Mouse (Mus musculus): ENCODE data around the gene Slc7a15. TPM values are rescaled to one million over a fixed set of nuclear protein-coding genes. Genes with fewer than 3 reads are reported as not detected.

Gene Slc7a15
- polyA plus RNA-seq, 1 experiment from 2014 or later, result 0.05 TPM

GRCm38 (mm10) chr12:8510317-8510988 lies 88.4 kb downstream of the Slc7a15 start:
- no peaks in the 10 kb centered on the region for H3K9me3 ChIP-seq (replicated peaks; ENCODE audit: low read length)
- H3K9ac ChIP-seq (ENCODE audit: low read depth, low read length), result no peak overlapping the region
- ATAC-seq (replicated peaks; ENCODE audit: low FRiP score, low read depth), result no peak
- 49% methylated on average over 6 of the region's 6 CpGs for WGBS
- peak overlapping the region; percentile 11; the same call in 1 of the 2 replicates for H3K4me2 ChIP-seq (ENCODE audit: low read length)
- no peak overlapping the region for H3K27ac ChIP-seq
- TF ChIP-seq CTCF (IDR thresholded peaks at IDR 0.05; ENCODE audit: low read depth), result no peak
- H3K4me1 ChIP-seq (replicated peaks; ENCODE audit: insufficient read depth, low read length), result no peaks in the 10 kb centered on the region
- no peaks in the 10 kb centered on the region for H3K36me3 ChIP-seq (ENCODE audit: insufficient read depth, low read length)
- no peak for DNase-seq (ENCODE audit: low spot score)
- no peaks in the 10 kb centered on the region for H3K27me3 ChIP-seq (ENCODE audit: insufficient read depth, low read length)
- no peak overlapping the region for H3K4me3 ChIP-seq (replicated peaks; ENCODE audit: low read depth, low read length)

- Histone ChIP-seq H3K27me3 (ENCODE audit: insufficient read depth, low read length) (no peaks in the 10 kb centered on the region), H3K36me3 (ENCODE audit: insufficient read depth, low read length) (no peaks in the 10 kb centered on the region), H3K4me2 (ENCODE audit: low read length) (no peak overlapping the region), H3K4me1 (replicated peaks; ENCODE audit: insufficient read depth, low read length) (no peaks in the 10 kb centered on the region), H3K4me3 (replicated peaks; ENCODE audit: low read depth, low read length) (no peak overlapping the region), H3K9me3 (replicated peaks; ENCODE audit: low read length) (no peaks in the 10 kb centered on the region), H3K9ac (ENCODE audit: low read depth, low read length) (no peak overlapping the region), H3K27ac (no peak overlapping the region)
- ATAC-seq (replicated peaks; ENCODE audit: low FRiP score, low read depth) (no peak), DNase-seq (ENCODE audit: low spot score) (no peak)
- 65% methylated on average over 5 of the region's 5 CpGs for WGBS
- TF ChIP-seq CTCF (IDR thresholded peaks at IDR 0.05; ENCODE audit: low read depth), result no peak
Measured at GRCm38 (mm10) chr12:8509693-8510092, 89.2 kb downstream of the Slc7a15 start.

- WGBS, result 63% methylated on average over 9 of the region's 9 CpGs
- Histone ChIP-seq H3K27me3 (ENCODE audit: insufficient read depth, low read length) (no peaks in the 10 kb centered on the region), H3K4me1 (replicated peaks; ENCODE audit: insufficient read depth, low read length) (no peaks in the 10 kb centered on the region), H3K4me2 (ENCODE audit: low read length) (no peak overlapping the region), H3K27ac (no peak overlapping the region), H3K36me3 (ENCODE audit: insufficient read depth, low read length) (no peaks in the 10 kb centered on the region), H3K9ac (ENCODE audit: low read depth, low read length) (no peak overlapping the region), H3K9me3 (replicated peaks; ENCODE audit: low read length) (no peaks in the 10 kb centered on the region), H3K4me3 (replicated peaks; ENCODE audit: low read depth, low read length) (no peak overlapping the region)
- no peak for TF ChIP-seq CTCF (IDR thresholded peaks at IDR 0.05; ENCODE audit: low read depth)
- DNase-seq (ENCODE audit: low spot score), result no peak
- ATAC-seq (replicated peaks; ENCODE audit: low FRiP score, low read depth), result no peak
Measured at GRCm38 (mm10) chr12:8506954-8507707, 91.7 kb downstream of the Slc7a15 start.

DNA sequence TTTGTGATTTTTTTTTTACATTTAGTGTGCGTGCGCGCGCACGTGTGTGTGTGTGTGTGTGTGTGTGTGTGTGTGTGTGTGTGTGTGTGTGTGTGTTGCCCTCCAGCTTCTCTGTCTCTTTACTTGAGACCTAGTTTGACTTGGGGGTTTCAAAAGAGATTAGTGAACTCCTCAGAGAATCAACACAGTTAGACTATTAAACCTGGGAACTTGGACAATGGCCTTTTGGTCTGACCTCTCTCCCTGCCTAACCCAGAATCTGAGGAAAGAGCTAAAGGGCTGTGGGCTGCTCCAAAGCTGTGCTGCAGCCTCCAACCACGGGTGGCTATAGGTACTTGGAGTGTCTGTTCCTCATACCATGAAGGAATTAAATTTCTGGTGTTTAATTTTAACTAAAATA lies 94.7 kb downstream of the Slc7a15 start:
- WGBS, result 90% methylated on average over 6 of the region's 6 CpGs
- Histone ChIP-seq H3K9ac (ENCODE audit: low read depth, low read length) (no peak overlapping the region), H3K27me3 (ENCODE audit: insufficient read depth, low read length) (no peaks in the 10 kb centered on the region), H3K27ac (no peak overlapping the region), H3K4me2 (ENCODE audit: low read length) (no peak overlapping the region), H3K9me3 (replicated peaks; ENCODE audit: low read length) (no peaks in the 10 kb centered on the region), H3K36me3 (ENCODE audit: insufficient read depth, low read length) (no peaks in the 10 kb centered on the region), H3K4me3 (replicated peaks; ENCODE audit: low read depth, low read length) (no peak overlapping the region), H3K4me1 (replicated peaks; ENCODE audit: insufficient read depth, low read length) (peaks cover 7% of the 10 kb centered on the region; the same call in 1 of the 2 replicates)
- ATAC-seq (replicated peaks; ENCODE audit: low FRiP score, low read depth) (no peak), DNase-seq (ENCODE audit: low spot score) (no peak)
- no peak for TF ChIP-seq CTCF (IDR thresholded peaks at IDR 0.05; ENCODE audit: low read depth)

DNA sequence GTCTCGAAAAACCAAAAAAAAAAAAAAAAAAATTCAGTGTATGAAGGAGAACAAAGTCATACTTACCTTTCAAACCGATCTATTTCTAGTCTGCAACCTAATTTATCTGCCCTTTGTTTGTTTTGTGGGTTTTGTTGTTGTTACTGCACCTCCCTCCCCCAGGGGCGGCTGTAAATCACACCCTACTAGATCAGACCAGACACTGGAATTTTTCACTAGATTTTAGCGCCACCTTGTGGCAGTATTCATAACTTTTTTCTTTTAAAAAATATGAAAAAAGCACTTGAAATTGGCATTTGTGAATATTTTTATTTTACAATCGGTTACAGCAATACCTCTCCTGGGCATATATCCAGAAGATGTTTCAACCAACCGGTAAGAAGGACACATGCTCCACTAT lies 96.3 kb downstream of the Slc7a15 start:
- no peak for ATAC-seq (replicated peaks; ENCODE audit: low FRiP score, low read depth)
- no peak overlapping the region for H3K4me3 ChIP-seq (replicated peaks; ENCODE audit: low read depth, low read length)
- H3K27ac ChIP-seq, result no peak overlapping the region
- peak; percentile 86 for DNase-seq (ENCODE audit: low spot score)
- peaks cover 7% of the 10 kb centered on the region; the same call in 1 of the 2 replicates for H3K4me1 ChIP-seq (replicated peaks; ENCODE audit: insufficient read depth, low read length)
- no peaks in the 10 kb centered on the region for H3K27me3 ChIP-seq (ENCODE audit: insufficient read depth, low read length)
- H3K9ac ChIP-seq (ENCODE audit: low read depth, low read length), result no peak overlapping the region
- peak; percentile 70 for TF ChIP-seq CTCF (IDR thresholded peaks at IDR 0.05; ENCODE audit: low read depth)
- no peak overlapping the region for H3K4me2 ChIP-seq (ENCODE audit: low read length)
- no peaks in the 10 kb centered on the region for H3K36me3 ChIP-seq (ENCODE audit: insufficient read depth, low read length)
- WGBS, result 6% methylated on average over 6 of the region's 6 CpGs
- no peaks in the 10 kb centered on the region for H3K9me3 ChIP-seq (replicated peaks; ENCODE audit: low read length)

DNA sequence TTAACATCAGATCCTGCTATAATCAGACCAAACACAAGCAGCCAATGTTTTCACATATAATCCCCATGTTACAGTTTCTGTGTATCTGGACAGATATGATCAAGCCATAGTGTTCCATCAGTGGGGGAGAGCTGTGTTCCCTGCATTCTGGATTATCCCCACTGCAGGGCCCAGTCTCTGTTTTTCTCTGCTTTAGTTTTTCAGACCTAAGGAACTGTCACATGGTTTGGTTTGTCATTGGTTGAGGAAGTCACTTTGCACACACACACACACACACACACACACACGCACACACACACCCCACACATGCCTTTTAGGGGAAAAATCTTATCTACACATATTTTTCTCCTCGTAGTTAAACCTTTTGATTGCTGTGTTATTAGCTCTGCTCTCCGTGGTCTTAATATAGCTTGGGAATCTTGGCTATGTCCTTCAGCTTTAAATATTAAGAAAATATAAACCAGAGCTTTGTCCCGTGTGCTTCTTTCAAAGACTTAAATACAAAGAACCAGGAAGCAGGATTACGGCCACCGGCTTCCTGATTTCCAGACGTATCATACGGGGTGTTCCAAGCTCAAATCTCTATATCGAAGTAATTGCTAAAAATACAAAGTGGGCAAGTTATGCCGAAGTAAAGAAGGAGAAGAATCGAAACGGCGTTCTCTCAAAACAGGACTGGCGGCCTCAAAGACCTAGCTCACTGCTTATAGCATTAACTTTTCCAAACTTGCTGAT lies 97.1 kb downstream of the Slc7a15 start:
- TF ChIP-seq CTCF (IDR thresholded peaks at IDR 0.05; ENCODE audit: low read depth), result no peak
- H3K36me3 ChIP-seq (ENCODE audit: insufficient read depth, low read length), result no peaks in the 10 kb centered on the region
- peaks cover 7% of the 10 kb centered on the region; the same call in 1 of the 2 replicates for H3K4me1 ChIP-seq (replicated peaks; ENCODE audit: insufficient read depth, low read length)
- no peak overlapping the region for H3K9ac ChIP-seq (ENCODE audit: low read depth, low read length)
- no peaks in the 10 kb centered on the region for H3K27me3 ChIP-seq (ENCODE audit: insufficient read depth, low read length)
- ATAC-seq (replicated peaks; ENCODE audit: low FRiP score, low read depth) (no peak), DNase-seq (ENCODE audit: low spot score) (peak; percentile 34)
- WGBS, result 71% methylated on average over 14 of the region's 14 CpGs
- H3K27ac ChIP-seq, result no peak overlapping the region; the same call in 1 of the 2 replicates
- H3K4me2 ChIP-seq (ENCODE audit: low read length), result no peak overlapping the region
- no peak overlapping the region for H3K4me3 ChIP-seq (replicated peaks; ENCODE audit: low read depth, low read length)
- no peaks in the 10 kb centered on the region for H3K9me3 ChIP-seq (replicated peaks; ENCODE audit: low read length)
